Mouse (Mus musculus) forebrain, embryonic 14.5 days (tissue): Measurements from ENCODE around the gene Plce1. TPM values are rescaled to one million over a fixed set of nuclear protein-coding genes. Genes with fewer than 3 reads are reported as not detected.

Experiments used
- ATAC-seq: fragments of 200-750 bp; cut with Nextera tagmentation; 2 replicates; pipeline ENCODE4 v1.8.0; 2017; ENCODE audit warnings: mild to moderate bottlenecking, moderate library complexity
- DNase-seq: peaks from one replicate; pipeline ENCODE4 v3.0.0-alpha.2; 2015; ENCODE audit warnings: low spot score
- H3K27ac ChIP-seq: fragments of 300-500 bp; sonication (generic); 2 replicates; pipeline ENCODE4 v1.5.1; 2014; ENCODE audit warnings: low read depth, mild to moderate bottlenecking, control low read depth, low read length, moderate library complexity
- H3K27me3 ChIP-seq: fragments of 300-500 bp; sonication (generic); replicated peaks from 2 replicates; pipeline ENCODE4 v1.6.1; 2014; ENCODE audit warnings: low read length, control low read depth, mixed read lengths; ENCODE audit not compliant: control insufficient read depth, insufficient read depth
- H3K36me3 ChIP-seq: fragments of 300-500 bp; sonication (generic); 2 replicates; pipeline ENCODE4 v1.6.1; 2014; ENCODE audit warnings: low read length, control low read depth; ENCODE audit not compliant: control insufficient read depth, insufficient read depth
- H3K4me1 ChIP-seq: fragments of 300-500 bp; sonication (generic); 2 replicates; pipeline ENCODE4 v1.6.1; 2014; ENCODE audit warnings: antibody characterized with exemption, low read length, control low read depth; ENCODE audit not compliant: control insufficient read depth, insufficient read depth
- H3K4me2 ChIP-seq: fragments of 300-500 bp; sonication (generic); 2 replicates; pipeline ENCODE4 v1.6.1; 2014; ENCODE audit warnings: mild to moderate bottlenecking, control low read depth, low read length
- H3K4me3 ChIP-seq: fragments of 300-500 bp; sonication (generic); 2 replicates; pipeline ENCODE4 v1.5.1; 2014; ENCODE audit warnings: low read depth, low read length, control low read depth
- H3K9ac ChIP-seq: fragments of 300-500 bp; sonication (generic); 2 replicates; pipeline ENCODE4 v1.6.1; 2014; ENCODE audit warnings: mild to moderate bottlenecking, low read length, control low read depth, moderate library complexity
- H3K9me3 ChIP-seq: fragments of 300-500 bp; sonication (generic); replicated peaks from 2 replicates; pipeline ENCODE4 v1.6.1; 2016; ENCODE audit warnings: low read length, control low read depth, mixed read lengths; ENCODE audit not compliant: control insufficient read depth
- WGBS: fragments of 180-500 bp; shearing (Covaris S2); extraction: QIAGEN DNeasy Blood & Tissue Kit; methylation state at CpG from one replicate; pipeline ENCODE4 v1.1.7; 2014; 5-methylcytosine and 5-hydroxymethylcytosine counted together
- polyA plus RNA-seq: library from polyadenylated mRNA; unstranded; fragments of >200 nt; fragmentation: Nextera tagmentation; extraction: Ambion mirVana; gene quantifications from 2 replicates; pipeline ENCODE4 v1.2.1, GENCODE M21; 2014

Plce1 gene
- polyA plus RNA-seq, 1 experiment from 2014 or later = 3.4 TPM

DNA sequence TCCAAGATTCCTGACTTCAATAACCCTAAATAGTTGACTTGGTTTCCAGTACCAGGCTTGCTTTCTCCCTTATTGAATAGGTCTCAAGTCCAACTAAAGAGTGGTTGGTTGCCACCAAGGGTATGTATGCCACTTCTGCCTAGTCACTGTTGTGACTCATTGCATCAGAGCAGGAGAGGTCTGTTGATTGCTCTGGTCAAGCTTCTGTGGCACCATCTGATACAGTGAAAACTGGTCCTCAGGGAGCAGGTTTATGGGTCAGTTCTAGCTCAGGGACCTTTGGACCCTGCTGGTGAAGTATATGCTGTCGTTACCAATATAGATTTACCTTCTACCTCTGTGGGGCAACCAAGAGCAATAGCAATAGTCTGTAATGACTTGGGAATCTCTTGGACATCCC, 184.5 kb downstream of the Plce1 start:
- no peak for ATAC-seq
- 88% methylated on average over 1 of the region's 1 CpGs for WGBS

DNA sequence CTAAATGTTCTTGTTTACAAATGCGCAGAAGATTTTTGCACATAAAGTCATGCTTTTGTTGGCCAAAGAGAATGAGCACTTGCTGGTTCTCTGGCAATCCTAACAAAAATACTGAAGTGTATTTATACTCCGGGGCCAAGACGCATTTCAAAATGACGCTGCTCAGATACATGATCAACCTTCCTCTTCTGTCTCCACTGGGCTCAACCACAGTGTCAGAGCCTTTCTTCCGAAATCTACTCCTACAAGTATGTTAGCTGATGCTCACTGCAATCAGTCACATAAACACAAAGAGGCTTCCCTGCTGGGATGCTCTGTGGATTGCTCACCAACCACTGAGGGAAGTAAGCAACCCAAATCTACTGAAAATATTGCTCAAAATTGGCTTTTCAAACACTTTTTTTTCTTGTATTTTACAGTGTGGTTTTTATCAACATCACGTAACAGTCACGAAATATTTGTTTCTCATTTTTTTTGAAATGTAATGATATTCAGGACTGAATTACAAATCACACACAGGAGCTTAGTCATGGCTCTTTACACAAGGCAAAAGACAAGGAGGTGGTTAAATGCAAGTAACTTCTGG, 191.2 kb downstream of the Plce1 start:
- no peaks in the 10 kb centered on the region for H3K36me3 ChIP-seq
- no peaks in the 10 kb centered on the region for H3K4me1 ChIP-seq
- DNase-seq = no peak
- no peaks in the 10 kb centered on the region for H3K9me3 ChIP-seq
- H3K4me3 ChIP-seq = no peak overlapping the region
- WGBS = 94% methylated on average over 7 of the region's 7 CpGs
- H3K4me2 ChIP-seq = no peak overlapping the region
- H3K9ac ChIP-seq = no peak overlapping the region
- no peak overlapping the region for H3K27ac ChIP-seq
- H3K27me3 ChIP-seq = no peaks in the 10 kb centered on the region
- no peak for ATAC-seq

More for the DNA sequence above, 184.5 kb downstream of the Plce1 start:
- Histone ChIP-seq H3K36me3 (no peaks in the 10 kb centered on the region), H3K4me2 (no peak overlapping the region), H3K4me1 (no peaks in the 10 kb centered on the region), H3K27ac (no peak overlapping the region), H3K4me3 (no peak overlapping the region), H3K9me3 (no peaks in the 10 kb centered on the region), H3K9ac (no peak overlapping the region), H3K27me3 (no peaks in the 10 kb centered on the region)
- no peak for DNase-seq

GRCm38 (mm10) chr19:38673936-38674335, 193.0 kb downstream of the Plce1 start:
- Histone ChIP-seq H3K9ac (no peak overlapping the region), H3K9me3 (no peaks in the 10 kb centered on the region), H3K4me1 (no peaks in the 10 kb centered on the region), H3K27me3 (no peaks in the 10 kb centered on the region), H3K4me3 (no peak overlapping the region), H3K27ac (no peak overlapping the region), H3K36me3 (no peaks in the 10 kb centered on the region), H3K4me2 (no peak overlapping the region)
- no peak for ATAC-seq
- no peak for DNase-seq
- WGBS = 68% methylated on average over 2 of the region's 2 CpGs

- no peak for DNase-seq
- no peak for ATAC-seq
- H3K9me3 ChIP-seq = no peaks in the 10 kb centered on the region
- WGBS = 92% methylated on average over 5 of the region's 5 CpGs
- no peak overlapping the region for H3K27ac ChIP-seq
- H3K4me1 ChIP-seq = 0 out of 2 replicates have a peak, but pooled peaks cover 2% of the 10 kb centered on the region
- H3K4me2 ChIP-seq = no peak overlapping the region
- no peaks in the 10 kb centered on the region for H3K27me3 ChIP-seq
- no peak overlapping the region for H3K9ac ChIP-seq
- H3K4me3 ChIP-seq = no peak overlapping the region
- no peaks in the 10 kb centered on the region for H3K36me3 ChIP-seq
These were observed 197.7 kb downstream of the Plce1 start for GRCm38 (mm10) chr19:38678655-38679054.

DNA sequence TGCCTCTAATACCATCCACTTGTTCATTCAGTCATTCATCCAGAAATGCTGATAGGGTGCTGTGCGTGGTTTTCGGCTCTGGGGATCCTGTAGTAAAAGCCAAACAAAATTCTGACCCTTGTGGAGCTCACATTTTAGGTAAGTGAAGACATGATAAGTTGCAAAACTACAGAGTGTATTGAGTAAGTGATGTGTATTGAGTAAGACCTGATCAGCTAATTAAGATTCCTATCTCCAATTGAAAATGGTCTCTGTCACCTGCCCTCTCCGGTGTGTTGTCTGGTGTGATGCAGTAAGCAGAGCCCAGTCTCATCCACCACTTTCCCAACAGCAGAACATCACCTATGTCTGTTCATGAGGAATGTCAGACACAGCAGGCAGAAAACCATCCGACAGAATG, 198.6 kb downstream of the Plce1 start:
- Histone ChIP-seq H3K27ac (no peak overlapping the region), H3K4me3 (no peak overlapping the region), H3K9me3 (no peaks in the 10 kb centered on the region), H3K4me2 (no peak overlapping the region), H3K36me3 (no peaks in the 10 kb centered on the region), H3K4me1 (0 out of 2 replicates have a peak, but pooled peaks cover 2% of the 10 kb centered on the region), H3K9ac (no peak overlapping the region), H3K27me3 (no peaks in the 10 kb centered on the region)
- ATAC-seq (no peak), DNase-seq (no peak)
- WGBS = 92% methylated on average over 4 of the region's 4 CpGs

GRCm38 (mm10) chr19:38687326-38687725, 206.4 kb downstream of the Plce1 start:
- no peaks in the 10 kb centered on the region for H3K27me3 ChIP-seq
- WGBS = 69% methylated on average over 5 of the region's 5 CpGs
- no peak for DNase-seq
- no peak overlapping the region for H3K9ac ChIP-seq
- no peak overlapping the region for H3K27ac ChIP-seq
- ATAC-seq = no peak
- no peaks in the 10 kb centered on the region for H3K9me3 ChIP-seq
- H3K4me2 ChIP-seq = no peak overlapping the region
- H3K4me1 ChIP-seq = no peaks in the 10 kb centered on the region
- no peak overlapping the region for H3K4me3 ChIP-seq
- no peaks in the 10 kb centered on the region for H3K36me3 ChIP-seq

GRCm38 (mm10) chr19:38688741-38689507, 208.0 kb downstream of the Plce1 start:
- no peak for DNase-seq
- H3K4me3 ChIP-seq = no peak overlapping the region
- no peaks in the 10 kb centered on the region for H3K27me3 ChIP-seq
- no peaks in the 10 kb centered on the region for H3K9me3 ChIP-seq
- H3K36me3 ChIP-seq = no peaks in the 10 kb centered on the region
- H3K4me2 ChIP-seq = no peak overlapping the region
- H3K27ac ChIP-seq = no peak overlapping the region
- WGBS = 92% methylated on average over 4 of the region's 4 CpGs
- no peak for ATAC-seq
- no peak overlapping the region for H3K9ac ChIP-seq
- no peaks in the 10 kb centered on the region for H3K4me1 ChIP-seq

GRCm38 (mm10) chr19:38690276-38690675, 209.4 kb downstream of the Plce1 start:
- H3K4me3 ChIP-seq = no peak overlapping the region
- ATAC-seq = no peak

DNA sequence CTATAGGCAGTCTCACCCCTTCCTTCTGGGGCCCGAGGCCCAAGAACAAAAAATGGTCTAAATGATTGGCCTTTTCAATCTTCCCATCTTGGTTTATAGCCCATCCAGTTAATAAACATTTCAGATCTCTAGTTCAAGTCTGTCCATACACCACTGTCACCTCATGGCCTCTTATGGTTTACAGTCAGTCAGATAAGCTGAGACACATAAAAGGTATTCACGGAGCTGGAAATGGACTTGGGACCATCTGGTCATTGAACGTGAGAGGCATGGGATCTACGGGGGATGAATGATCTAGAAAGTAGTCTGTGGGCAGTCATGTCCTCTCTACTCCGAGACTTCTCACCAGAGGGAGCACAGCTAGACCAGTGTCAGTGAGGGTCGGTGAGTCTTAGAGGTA, 210.6 kb downstream of the Plce1 start:
- no peak overlapping the region for H3K27ac ChIP-seq
- 97% methylated on average over 6 of the region's 6 CpGs for WGBS
- no peak for DNase-seq

More at GRCm38 (mm10) chr19:38690276-38690675, 209.4 kb downstream of the Plce1 start:
- H3K4me2 ChIP-seq = no peak overlapping the region
- H3K9ac ChIP-seq = no peak overlapping the region
- H3K36me3 ChIP-seq = no peaks in the 10 kb centered on the region
- no peaks in the 10 kb centered on the region for H3K4me1 ChIP-seq
- no peak overlapping the region for H3K27ac ChIP-seq
- 81% methylated on average over 2 of the region's 2 CpGs for WGBS
- no peak for DNase-seq
- no peaks in the 10 kb centered on the region for H3K27me3 ChIP-seq
- H3K9me3 ChIP-seq = no peaks in the 10 kb centered on the region

More for the DNA sequence above, 210.6 kb downstream of the Plce1 start:
- no peaks in the 10 kb centered on the region for H3K36me3 ChIP-seq
- no peak overlapping the region for H3K4me2 ChIP-seq
- no peaks in the 10 kb centered on the region for H3K27me3 ChIP-seq
- no peak for ATAC-seq
- H3K4me1 ChIP-seq = no peaks in the 10 kb centered on the region
- no peak overlapping the region for H3K9ac ChIP-seq
- no peaks in the 10 kb centered on the region for H3K9me3 ChIP-seq
- no peak overlapping the region for H3K4me3 ChIP-seq
